Mouse (Mus musculus): ENCODE results near the gene Olfr1178. TPM values are rescaled to one million over a fixed set of nuclear protein-coding genes. Genes with fewer than 3 reads are reported as not detected.

Olfr1178 gene
- total RNA-seq (2021): not detected
- long read RNA-seq, experiment 1: 0 reads
- long read RNA-seq, experiment 2: 0 reads

GRCm38 (mm10) chr2:88386762-88387161 lies at the start of gene Olfr1178:
Olfr1178 (plus strand) TSS chr2:88387062.
- DNase-seq (ENCODE audit: low spot score in 2 of 2): no peak

GRCm38 (mm10) chr2:88346392-88346791 lies 40.5 kb upstream of the Olfr1178 start, which contains the start of gene Olfr1177-ps:
Olfr1177-ps (minus strand) TSS chr2:88346492.
- no peak for DNase-seq (ENCODE audit: low spot score in 2 of 2)

- no peak for DNase-seq (ENCODE audit: low spot score in 2 of 2)
Observed at GRCm38 (mm10) chr2:88356304-88356703, 30.6 kb upstream of the Olfr1178 start.

DNA sequence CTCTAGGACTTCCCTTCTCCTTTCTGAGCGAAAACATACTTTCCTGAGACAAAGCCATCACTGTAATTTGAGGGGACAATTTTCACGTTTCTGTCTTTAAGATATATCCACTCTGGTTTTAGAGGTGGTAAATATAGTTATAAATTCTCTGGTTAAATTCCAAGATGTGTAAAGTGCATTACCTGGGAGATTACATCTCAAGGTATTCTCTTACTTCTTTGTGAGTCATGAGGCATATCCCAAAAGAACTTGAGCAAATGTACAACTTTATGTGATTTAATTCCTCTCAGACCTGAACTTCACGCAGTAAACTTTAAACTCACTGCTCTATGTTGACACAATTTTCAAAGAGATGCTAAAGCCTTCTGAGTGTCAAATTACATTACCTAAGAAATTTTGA lies 19.5 kb downstream of the Olfr1178 start, which contains the start of gene Olfr1179:
Gene Olfr1179 (minus strand): TSS at position 101 of the 400 bp plus-strand sequence.
- no peak for DNase-seq (ENCODE audit: low spot score in 2 of 2)

DNA sequence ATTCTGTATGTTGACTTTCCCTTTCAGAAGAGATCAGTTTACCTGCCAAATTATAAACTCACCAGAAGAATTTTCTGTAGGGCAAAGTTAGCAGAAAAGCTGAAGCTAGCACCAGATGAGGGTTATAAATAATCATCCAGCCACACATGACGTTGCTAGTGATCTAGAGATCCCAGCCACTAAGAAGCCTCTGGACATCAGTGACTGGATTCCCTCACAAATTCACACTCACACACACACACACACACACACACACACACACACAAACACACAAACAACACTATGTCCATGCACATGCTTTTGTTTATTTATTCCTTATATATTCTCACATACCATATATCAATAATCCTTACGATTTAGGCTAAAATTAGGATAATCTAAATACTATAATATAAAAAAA lies 32.2 kb downstream of the Olfr1178 start, which contains the start of gene Olfr1180:
Gene Olfr1180 (minus strand): TSS at position 101 of the 400 bp plus-strand sequence.
- no peak for DNase-seq (ENCODE audit: low spot score in 2 of 2)

DNA sequence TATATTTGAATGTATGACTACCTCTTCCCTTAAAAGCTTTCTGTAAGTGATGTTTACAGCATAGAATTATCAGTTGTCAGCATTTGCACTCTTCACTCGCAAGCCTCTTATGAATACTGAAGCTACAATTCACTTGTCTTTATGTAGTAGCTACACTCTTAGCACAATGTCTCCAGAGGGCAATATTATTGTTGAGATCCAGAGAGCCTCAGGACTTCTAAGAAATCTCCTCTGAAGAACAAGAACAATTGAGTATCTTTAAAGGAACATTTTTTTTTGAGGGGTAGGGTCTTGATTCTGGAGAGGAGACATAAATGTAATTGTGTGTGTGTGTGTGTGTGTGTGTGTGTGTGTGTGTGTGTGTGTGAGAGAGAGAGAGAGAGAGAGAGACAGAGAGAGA lies 39.2 kb downstream of the Olfr1178 start, which contains the start of gene Olfr1181:
Gene Olfr1181 (minus strand): TSS at position 101 of the 400 bp plus-strand sequence.
- no peak for DNase-seq (ENCODE audit: low spot score in 2 of 2)

GRCm38 (mm10) chr2:88449031-88449430 lies 62.2 kb downstream of the Olfr1178 start, which contains the start of gene Gm13757:
Gm13757 (minus strand) TSS chr2:88449131.
- no peak for DNase-seq (ENCODE audit: low spot score in 2 of 2)

Other genes with a start within 250 kb of the Olfr1178 start
- not detected for gene Olfr1167, start 231.9 kb upstream of the Olfr1178 start, total RNA-seq (2021)
- not detected for gene Olfr1168, start 205.2 kb upstream of the Olfr1178 start, total RNA-seq (2021)
- not detected for gene Olfr1170, start 158.7 kb upstream of the Olfr1178 start, total RNA-seq (2021)
- not detected for gene Olfr1173, start 107.2 kb upstream of the Olfr1178 start, total RNA-seq (2021)
- gene Olfr1174-ps, start 71.9 kb upstream of the Olfr1178 start, total RNA-seq (2021): not detected
- not detected for gene Olfr1175-ps, start 59.8 kb upstream of the Olfr1178 start, total RNA-seq (2021)
- not detected for gene Olfr1176, start 50.3 kb upstream of the Olfr1178 start, total RNA-seq (2021)
- not detected for gene Olfr1177-ps, start 40.6 kb upstream of the Olfr1178 start, total RNA-seq (2021)
- not detected for gene Olfr1179, start 19.4 kb downstream of the Olfr1178 start, total RNA-seq (2021)
- gene Olfr1180, start 32.1 kb downstream of the Olfr1178 start, total RNA-seq (2021): not detected
- not detected for gene Olfr1181, start 39.1 kb downstream of the Olfr1178 start, total RNA-seq (2021)
- gene Gm13757, start 62.1 kb downstream of the Olfr1178 start, total RNA-seq (2021): not detected
- not detected for gene Olfr1183, start 67.8 kb downstream of the Olfr1178 start, total RNA-seq (2021)
- not detected for gene Olfr1184, start 96.5 kb downstream of the Olfr1178 start, total RNA-seq (2021)
- gene Olfr1185-ps1, start 106.3 kb downstream of the Olfr1178 start, total RNA-seq (2021): not detected
- gene Olfr1186, start 131.5 kb downstream of the Olfr1178 start, total RNA-seq (2021): not detected
- gene Olfr1188, start 169.9 kb downstream of the Olfr1178 start, total RNA-seq (2021): not detected
- gene Olfr1189, start 199.4 kb downstream of the Olfr1178 start, total RNA-seq (2021): not detected

Data from adrenal gland, adult 18-20 months (tissue).